Mouse (Mus musculus) urinary bladder, postnatal 4 days (tissue): ENCODE measurements around the gene Ccnl2.
A peak's percentile ranks its signal among the peaks of the same experiment; 100 is the strongest.

Experiments used
- DNase-seq, 2 experiments: peaks; one replicate each; pipeline ENCODE4 v3.0.0; 2021 to 2022; ENCODE audit warnings: low spot score in 2 of 2

Ccnl2 gene

GRCm38 (mm10) chr4:155863001-155863400 lies 50.7 kb downstream of the Ccnl2 start, which contains the start of gene Tas1r3:
Gene Tas1r3 (minus strand): TSS chr4:155863362.
- DNase-seq = no peak

- DNase-seq = no peak
Measured at GRCm38 (mm10) chr4:155868614-155869298, 56.5 kb downstream of the Ccnl2 start.

- DNase-seq = peak; percentile 95 to 98
Measured at GRCm38 (mm10) chr4:155869317-155870033, 57.2 kb downstream of the Ccnl2 start, which contains the start of the genes Cptp and Ints11. Gene Cptp (minus strand): TSS chr4:155869440. Gene Ints11 (plus strand): TSS chr4:155869546.

GRCm38 (mm10) chr4:155871404-155871803 lies 59.1 kb downstream of the Ccnl2 start:
- DNase-seq = no peak
